Mouse (Mus musculus): ENCODE data around the gene Aqp11. TPM values are rescaled to one million over a fixed set of nuclear protein-coding genes. Genes with fewer than 3 reads are reported as not detected.

The Aqp11 gene
- total and polyA plus RNA-seq, 3 experiments, result 11.0 to 28.3 (median 18.0) TPM

DNA sequence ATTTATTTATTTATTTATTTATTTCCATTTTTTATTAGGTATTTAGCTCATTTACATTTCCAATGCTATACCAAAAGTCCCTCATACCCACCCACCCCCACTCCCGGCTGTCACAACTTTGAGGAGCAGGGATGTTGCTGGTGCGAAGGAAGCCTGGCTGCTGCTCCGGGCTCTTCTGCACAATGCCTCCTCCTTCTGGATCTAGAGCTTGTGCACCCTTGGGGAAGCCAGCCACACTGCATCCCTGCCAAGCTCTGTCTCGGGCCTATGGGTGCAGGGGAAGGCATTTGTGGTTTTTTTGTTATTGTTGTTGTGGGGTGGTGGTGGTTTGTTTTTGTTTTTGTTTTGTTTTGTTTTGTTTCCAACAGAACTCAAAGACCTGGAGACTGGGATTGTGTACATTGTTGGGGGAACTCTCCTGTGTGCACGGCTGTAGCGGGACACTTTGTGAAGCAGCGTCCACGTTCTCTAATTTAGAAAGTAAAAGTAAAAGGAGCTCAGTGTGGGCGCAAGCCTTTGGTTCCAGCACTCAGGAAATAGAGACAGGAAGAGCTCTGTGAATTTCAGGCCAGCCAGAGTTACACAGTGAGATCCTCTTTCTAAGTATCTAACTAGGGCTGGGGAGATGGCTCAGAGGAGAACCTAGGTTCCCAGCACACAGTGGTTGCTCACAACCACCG, 10.6 kb upstream of the Aqp11 start:
- H3K4me3 ChIP-seq (ENCODE audit: low read depth, low read length), result peak overlapping the region; percentile 48; the same call in 1 of the 2 replicates
- ATAC-seq (ENCODE audit: extremely low read depth, insufficient number of reproducible peaks, low FRiP score, poor library complexity, severe bottlenecking), result no peak
- H3K27me3 ChIP-seq (ENCODE audit: insufficient read depth, low read length), result no peaks in the 10 kb centered on the region; the same call in 1 of the 2 replicates
- DNase-seq (ENCODE audit: low spot score), result no peak
- peaks cover 5% of the 10 kb centered on the region for H3K36me3 ChIP-seq (replicated peaks)
- peaks cover 53% of the 10 kb centered on the region for H3K4me1 ChIP-seq (ENCODE audit: insufficient read depth, low read depth, low read length)
- no peak for TF ChIP-seq GATA2 (IDR thresholded peaks at IDR 0.05; ENCODE audit: borderline replicate concordance, low read depth, low read length)
- no peak for TF ChIP-seq TAL1 (conservative IDR thresholded peaks at IDR 0.05; ENCODE audit: low read depth, low read length)
- no peak for TF ChIP-seq GATA1 (IDR thresholded peaks at IDR 0.05; ENCODE audit: borderline replicate concordance, low read length)
- TF ChIP-seq CTCF (IDR thresholded peaks at IDR 0.05; ENCODE audit: low read depth, low read length), result no peak
- TF ChIP-seq POLR2AphosphoS5 (IDR thresholded peaks at IDR 0.05; ENCODE audit: insufficient replicate concordance, low read depth, low read length), result no peak
- no peaks in the 10 kb centered on the region for H3K9me3 ChIP-seq (replicated peaks)

- Histone ChIP-seq H3K27me3 (ENCODE audit: insufficient read depth, low read length) (no peaks in the 10 kb centered on the region; the same call in 1 of the 2 replicates), H3K4me1 (ENCODE audit: insufficient read depth, low read depth, low read length) (peaks cover 53% of the 10 kb centered on the region), H3K9me3 (replicated peaks) (no peaks in the 10 kb centered on the region), H3K4me3 (ENCODE audit: low read depth, low read length) (peak overlapping the region; percentile 56; the same call in 1 of the 2 replicates), H3K36me3 (replicated peaks) (peaks cover 5% of the 10 kb centered on the region)
- no peak for TF ChIP-seq GATA1 (IDR thresholded peaks at IDR 0.05; ENCODE audit: borderline replicate concordance, low read length)
- TF ChIP-seq GATA2 (IDR thresholded peaks at IDR 0.05; ENCODE audit: borderline replicate concordance, low read depth, low read length), result no peak
- TF ChIP-seq TAL1 (conservative IDR thresholded peaks at IDR 0.05; ENCODE audit: low read depth, low read length), result no peak
- peak; percentile 47 for TF ChIP-seq CTCF (IDR thresholded peaks at IDR 0.05; ENCODE audit: low read depth, low read length)
- DNase-seq (ENCODE audit: low spot score), result peak; percentile 48
- ATAC-seq (ENCODE audit: extremely low read depth, insufficient number of reproducible peaks, low FRiP score, poor library complexity, severe bottlenecking), result no peak
Measured at GRCm38 (mm10) chr7:97747787-97748497, 9.9 kb upstream of the Aqp11 start.

GRCm38 (mm10) chr7:97747176-97747707, 9.2 kb upstream of the Aqp11 start:
- Histone ChIP-seq H3K27me3 (ENCODE audit: insufficient read depth, low read length) (no peaks in the 10 kb centered on the region), H3K36me3 (replicated peaks) (peaks cover 7% of the 10 kb centered on the region), H3K4me3 (ENCODE audit: low read depth, low read length) (no peak overlapping the region; the same call in 1 of the 2 replicates), H3K4me1 (ENCODE audit: insufficient read depth, low read depth, low read length) (peaks cover 59% of the 10 kb centered on the region), H3K9me3 (replicated peaks) (no peaks in the 10 kb centered on the region)
- ATAC-seq (ENCODE audit: extremely low read depth, insufficient number of reproducible peaks, low FRiP score, poor library complexity, severe bottlenecking) (peak; percentile 74), DNase-seq (ENCODE audit: low spot score) (peak; percentile 50)
- TF ChIP-seq TAL1 (conservative IDR thresholded peaks at IDR 0.05; ENCODE audit: low read depth, low read length) (0 out of 2 replicates have a peak, but pooled peaks have one; percentile 20), POLR2AphosphoS5 (IDR thresholded peaks at IDR 0.05; ENCODE audit: insufficient replicate concordance, low read depth, low read length) (no peak)

DNA sequence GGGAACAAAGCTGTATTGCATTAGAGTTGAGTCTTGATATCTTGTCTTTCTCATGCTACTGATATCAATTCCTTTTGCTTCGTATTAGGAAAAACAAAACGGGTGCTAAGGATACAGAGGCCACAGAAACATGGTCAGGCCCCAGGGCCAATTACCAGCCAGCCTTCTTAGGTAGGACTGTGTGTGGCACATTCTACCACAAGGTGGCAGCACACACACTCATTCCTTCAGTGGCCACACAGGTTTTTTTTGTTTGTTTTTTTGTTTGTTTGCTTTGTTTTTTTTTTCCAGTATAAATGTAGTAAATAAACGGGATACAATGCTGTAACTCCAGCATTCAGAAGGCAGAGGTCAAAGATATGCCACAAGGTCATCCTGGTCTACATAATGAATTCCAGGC, 7.2 kb upstream of the Aqp11 start:
- TF ChIP-seq CTCF (IDR thresholded peaks at IDR 0.05; ENCODE audit: low read depth, low read length) (peak; percentile 45; the same call in 1 of the 2 replicates), TAL1 (conservative IDR thresholded peaks at IDR 0.05; ENCODE audit: low read depth, low read length) (no peak)
- Histone ChIP-seq H3K27me3 (ENCODE audit: insufficient read depth, low read length) (no peaks in the 10 kb centered on the region), H3K9me3 (replicated peaks) (no peaks in the 10 kb centered on the region), H3K36me3 (replicated peaks) (peaks cover 13% of the 10 kb centered on the region), H3K4me1 (ENCODE audit: insufficient read depth, low read depth, low read length) (peaks cover 75% of the 10 kb centered on the region), H3K4me3 (ENCODE audit: low read depth, low read length) (no peak overlapping the region)
- ATAC-seq (ENCODE audit: extremely low read depth, insufficient number of reproducible peaks, low FRiP score, poor library complexity, severe bottlenecking) (no peak), DNase-seq (ENCODE audit: low spot score) (no peak)

GRCm38 (mm10) chr7:97741756-97742291, 3.7 kb upstream of the Aqp11 start:
- ATAC-seq (ENCODE audit: extremely low read depth, insufficient number of reproducible peaks, low FRiP score, poor library complexity, severe bottlenecking), result no peak
- no peak for TF ChIP-seq GATA1 (IDR thresholded peaks at IDR 0.05; ENCODE audit: borderline replicate concordance, low read length)
- TF ChIP-seq GATA2 (IDR thresholded peaks at IDR 0.05; ENCODE audit: borderline replicate concordance, low read depth, low read length), result no peak
- no peak for TF ChIP-seq CTCF (IDR thresholded peaks at IDR 0.05; ENCODE audit: low read depth, low read length)
- 0 out of 2 replicates have a peak, but pooled peaks have one; percentile 19 for TF ChIP-seq TAL1 (conservative IDR thresholded peaks at IDR 0.05; ENCODE audit: low read depth, low read length)
- no peak for TF ChIP-seq POLR2AphosphoS5 (IDR thresholded peaks at IDR 0.05; ENCODE audit: insufficient replicate concordance, low read depth, low read length)
- H3K9me3 ChIP-seq (replicated peaks), result no peaks in the 10 kb centered on the region
- no peaks in the 10 kb centered on the region for H3K27me3 ChIP-seq (ENCODE audit: insufficient read depth, low read length)
- no peak for DNase-seq (ENCODE audit: low spot score)
- no peak overlapping the region for H3K4me3 ChIP-seq (ENCODE audit: low read depth, low read length)
- peaks cover 59% of the 10 kb centered on the region for H3K4me1 ChIP-seq (ENCODE audit: insufficient read depth, low read depth, low read length)
- H3K36me3 ChIP-seq (replicated peaks), result peaks cover 15% of the 10 kb centered on the region

GRCm38 (mm10) chr7:97740948-97741347, 2.9 kb upstream of the Aqp11 start:
- TF ChIP-seq GATA2 (IDR thresholded peaks at IDR 0.05; ENCODE audit: borderline replicate concordance, low read depth, low read length) (no peak), POLR2AphosphoS5 (IDR thresholded peaks at IDR 0.05; ENCODE audit: insufficient replicate concordance, low read depth, low read length) (no peak), TAL1 (conservative IDR thresholded peaks at IDR 0.05; ENCODE audit: low read depth, low read length) (no peak), GATA1 (IDR thresholded peaks at IDR 0.05; ENCODE audit: borderline replicate concordance, low read length) (no peak)
- DNase-seq (ENCODE audit: low spot score) (no peak), ATAC-seq (ENCODE audit: extremely low read depth, insufficient number of reproducible peaks, low FRiP score, poor library complexity, severe bottlenecking) (no peak)
- H3K27me3 ChIP-seq (ENCODE audit: insufficient read depth, low read length), result no peaks in the 10 kb centered on the region
- H3K4me1 ChIP-seq (ENCODE audit: insufficient read depth, low read depth, low read length), result peaks cover 52% of the 10 kb centered on the region
- H3K36me3 ChIP-seq (replicated peaks), result peaks cover 15% of the 10 kb centered on the region
- peak overlapping the region; percentile 0; the same call in 1 of the 2 replicates for H3K4me3 ChIP-seq (ENCODE audit: low read depth, low read length)
- H3K9me3 ChIP-seq (replicated peaks), result no peaks in the 10 kb centered on the region

Measured in G1E (cell line).